Mouse (Mus musculus): ENCODE data around the gene Zfp108.

- no peak for TF ChIP-seq CTCF (IDR thresholded peaks at IDR 0.05; ENCODE audit: control insufficient read depth, insufficient read depth, insufficient read length)
- no peak for TF ChIP-seq USF1 (IDR thresholded peaks at IDR 0.05; ENCODE audit: low read depth)
- no peak for TF ChIP-seq MYOD1 (IDR thresholded peaks at IDR 0.05; ENCODE audit: control insufficient read depth, insufficient read length, low read depth)
- TF ChIP-seq MYOG (IDR thresholded peaks at IDR 0.05; ENCODE audit: control insufficient read depth, extremely low read depth, insufficient read length), result no peak
- no peak for TF ChIP-seq MAX (IDR thresholded peaks at IDR 0.05)
- TF ChIP-seq CEBPB (IDR thresholded peaks at IDR 0.05; ENCODE audit: low read depth), result no peak
- no peak for TF ChIP-seq FOSL1 (IDR thresholded peaks at IDR 0.05; ENCODE audit: insufficient read depth, low read length, poor library complexity, severe bottlenecking)
Measured at GRCm38 (mm10) chr7:24254633-24255474, at the start of gene Zfp108.
